Mouse (Mus musculus): ENCODE measurements around the gene Ncf2.

- TF ChIP-seq CTCF (IDR thresholded peaks at IDR 0.05; ENCODE audit: insufficient read depth, low read length): no peak
- no peak for TF ChIP-seq POLR2A (IDR thresholded peaks at IDR 0.05; ENCODE audit: borderline replicate concordance, extremely low read depth, low read depth, low read length)
Observed at GRCm38 (mm10) chr1:152771016-152771415, 29.0 kb upstream of the Ncf2 start.

Data from lung, adult 2 months (tissue).